Mouse (Mus musculus) left cerebral cortex, adult 8-10 months (tissue): ENCODE data around the gene Fam171a1. TPM values are rescaled to one million over a fixed set of nuclear protein-coding genes. Genes with fewer than 3 reads are reported as not detected.
"Not testable (repeated sequence)": the region's sequence is repeated elsewhere in the genome, so short reads cannot be mapped to it uniquely, and the experiment has no call there.

ENCODE experiments used
- DNase-seq, 2 experiments: peaks; one replicate each; pipeline ENCODE4 v3.0.0; 2022; ENCODE audit warnings: low spot score in 2 of 2
- total RNA-seq, 4 experiments: library from RNA; stranded (reverse); gene quantifications; 2 replicates each; pipeline ENCODE4 v1.2.4; 2022

Gene Fam171a1
- total RNA-seq, 4 experiments from 2014 or later = 68.3 to 79.5 (median 69.0) TPM

DNA sequence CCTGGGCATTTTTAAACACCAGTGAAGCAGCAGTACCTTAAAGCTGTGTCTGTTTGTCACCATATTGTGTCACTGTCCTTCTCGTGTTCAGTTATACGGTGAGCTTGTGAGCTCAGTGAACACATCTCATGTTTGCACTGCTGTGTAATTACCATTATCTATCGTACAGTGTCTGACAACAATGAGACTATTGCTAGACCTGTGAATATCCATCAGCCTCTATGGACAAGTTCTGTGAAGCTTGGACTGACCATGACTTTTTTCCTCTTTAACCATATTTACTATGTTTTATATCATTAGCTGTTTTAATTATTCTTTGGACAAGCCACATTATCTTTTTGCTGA is 55.4 kb downstream of the Fam171a1 start:
- DNase-seq = no peak

DNA sequence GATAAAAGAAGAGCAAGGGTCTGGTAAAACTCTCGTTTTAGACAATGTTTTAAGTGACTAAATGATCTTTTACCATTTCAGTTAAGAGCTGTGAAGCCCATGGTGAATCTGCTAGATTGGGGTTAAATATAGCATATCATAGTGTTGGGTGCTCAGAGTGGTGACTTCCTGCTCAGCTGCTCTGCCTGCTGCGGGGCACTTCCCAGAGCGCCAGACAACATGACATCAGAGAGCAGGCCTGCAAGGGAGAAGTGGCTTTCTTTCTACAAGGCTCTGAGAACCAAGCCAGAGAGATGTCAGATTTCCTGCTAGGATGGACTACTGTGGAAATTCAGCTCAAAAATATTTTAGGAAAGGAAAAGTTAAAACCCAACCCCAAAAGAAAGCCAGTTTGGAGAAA is 57.8 kb downstream of the Fam171a1 start:
- no peak for DNase-seq

DNA sequence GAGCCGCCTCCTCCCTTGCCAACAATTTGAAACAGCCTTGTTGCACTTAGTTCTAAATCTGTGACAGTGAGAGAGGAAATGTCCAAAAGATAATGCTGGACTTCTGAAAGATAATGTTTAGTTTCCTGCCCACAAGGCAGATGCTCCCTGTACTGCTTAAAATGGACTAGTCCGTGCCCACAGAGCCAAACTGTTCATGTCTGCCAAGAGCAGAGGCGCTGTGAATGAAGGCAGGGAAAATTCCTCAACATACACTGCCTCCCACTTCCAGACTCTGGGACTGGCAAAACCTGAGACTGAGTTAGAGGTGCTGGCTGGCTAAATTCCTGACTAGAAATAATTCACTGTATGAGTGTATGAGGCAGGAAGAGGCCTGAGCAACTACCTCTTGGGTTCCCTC is 58.6 kb downstream of the Fam171a1 start:
- DNase-seq = peak in 1 of 2 experiments; percentile 92

DNA sequence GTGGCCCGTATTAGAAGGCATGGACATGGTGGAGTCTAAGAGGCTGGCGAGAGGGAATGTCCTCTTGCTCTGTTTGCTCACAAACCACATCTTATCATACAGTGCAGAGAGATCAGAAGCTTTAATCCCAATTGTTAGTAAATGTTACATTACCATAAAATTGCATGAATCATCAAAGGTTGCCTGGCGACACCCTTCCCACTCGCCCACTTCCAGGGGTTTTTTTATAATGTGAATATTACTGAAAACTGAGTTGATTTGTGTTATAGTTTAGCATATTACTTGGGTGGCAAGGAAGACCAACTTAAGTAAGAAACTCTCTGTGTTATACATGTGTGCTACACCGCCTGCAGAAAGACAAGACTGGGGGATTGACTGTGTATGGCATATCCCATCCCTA is 60.9 kb downstream of the Fam171a1 start:
- DNase-seq = no peak

DNA sequence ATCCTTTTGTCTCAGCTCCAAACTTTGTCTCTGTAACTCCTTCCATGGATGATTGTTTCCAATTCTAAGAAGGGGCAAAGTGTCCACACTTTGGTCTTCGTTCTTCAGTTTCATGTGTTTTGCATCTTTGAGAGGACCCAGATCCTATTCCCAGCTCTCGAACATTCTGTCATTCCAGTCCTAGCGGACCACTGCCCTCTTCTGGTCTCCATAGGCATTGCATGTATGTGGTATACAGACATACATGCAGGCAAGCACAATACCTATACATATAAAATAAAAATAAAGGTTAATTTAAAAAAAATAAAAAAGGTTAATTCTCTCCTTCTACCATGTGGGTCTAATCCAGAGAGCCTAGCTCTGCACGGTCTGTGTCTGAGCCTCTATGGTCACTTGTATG is 62.0 kb downstream of the Fam171a1 start:
- not testable (repeated sequence) for DNase-seq

DNA sequence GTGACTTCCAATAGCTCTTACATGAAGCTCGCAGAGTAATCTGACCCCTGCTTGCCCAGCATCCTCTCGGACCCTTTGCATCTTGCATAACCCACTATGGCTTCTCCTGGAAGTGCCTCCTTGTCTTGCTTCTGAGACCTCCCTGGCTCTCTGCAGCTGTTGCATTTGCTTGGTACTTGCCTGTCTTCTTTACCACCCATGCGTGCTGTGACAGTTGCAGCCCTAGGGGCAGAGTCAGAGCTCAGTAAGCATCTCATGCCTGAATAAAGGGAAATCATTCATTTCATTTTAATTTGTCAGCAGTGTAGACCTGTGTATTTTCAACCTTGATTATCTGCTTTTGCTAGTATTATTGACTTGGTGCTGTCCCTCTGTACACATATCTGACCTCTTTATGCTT is 62.7 kb downstream of the Fam171a1 start:
- DNase-seq = no peak

DNA sequence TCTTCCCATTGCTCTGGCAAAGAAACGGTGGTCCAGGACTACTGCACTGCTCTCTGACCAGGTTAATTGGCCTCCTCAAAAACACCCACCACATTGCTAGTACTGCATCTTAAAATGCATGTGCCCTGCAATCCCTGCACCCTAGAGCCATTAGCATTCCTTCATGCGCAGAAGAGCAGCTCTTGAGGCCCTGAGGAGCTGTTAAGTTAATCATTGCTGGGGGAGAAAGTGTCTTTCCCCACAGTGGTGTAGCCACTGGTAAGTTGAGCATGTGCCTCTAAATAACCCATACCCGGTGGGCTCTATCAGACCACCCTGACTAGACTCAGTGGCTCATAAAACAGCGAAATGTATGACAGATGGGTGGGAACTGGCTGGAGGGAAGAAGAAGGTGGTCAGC is 66.5 kb downstream of the Fam171a1 start:
- no peak for DNase-seq

DNA sequence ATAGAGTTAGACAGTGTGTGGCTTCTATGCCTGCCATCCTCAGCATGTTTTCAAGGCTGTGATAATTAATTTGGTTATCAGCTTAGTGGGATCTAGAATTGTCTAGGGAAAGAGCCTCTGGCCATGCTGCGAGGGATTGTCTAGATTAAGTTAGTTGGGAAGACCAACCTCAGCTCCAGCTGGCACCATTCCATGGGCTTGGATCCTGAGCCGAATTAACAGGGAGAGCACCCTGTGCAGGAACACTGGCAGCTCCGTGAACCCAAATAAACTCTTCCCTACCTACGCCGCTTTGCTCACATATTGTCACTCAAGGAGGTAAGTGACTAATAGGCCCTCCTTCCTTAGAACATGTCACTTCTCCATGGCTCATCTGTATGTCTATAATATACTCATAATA is 69.6 kb downstream of the Fam171a1 start:
- DNase-seq = no peak

DNA sequence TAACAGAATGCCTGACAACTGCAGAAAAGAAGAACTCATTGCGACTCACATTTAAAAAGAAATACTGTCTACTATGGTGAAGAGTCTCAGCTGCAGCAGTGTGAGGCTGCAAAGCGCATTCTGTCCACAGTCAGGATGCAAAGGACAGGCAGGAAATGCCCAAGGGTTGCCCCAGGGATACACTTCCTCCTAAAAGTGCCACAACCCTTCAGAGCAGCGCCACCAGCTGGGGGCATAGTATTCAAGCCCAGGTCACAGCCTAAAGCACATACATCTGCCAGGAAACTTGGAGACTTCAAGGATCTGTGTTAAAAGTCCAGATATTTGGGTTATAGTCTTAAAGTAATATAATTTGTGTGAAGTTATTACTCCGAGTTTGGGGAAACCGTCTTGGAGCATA is 71.3 kb downstream of the Fam171a1 start:
- no peak for DNase-seq

DNA sequence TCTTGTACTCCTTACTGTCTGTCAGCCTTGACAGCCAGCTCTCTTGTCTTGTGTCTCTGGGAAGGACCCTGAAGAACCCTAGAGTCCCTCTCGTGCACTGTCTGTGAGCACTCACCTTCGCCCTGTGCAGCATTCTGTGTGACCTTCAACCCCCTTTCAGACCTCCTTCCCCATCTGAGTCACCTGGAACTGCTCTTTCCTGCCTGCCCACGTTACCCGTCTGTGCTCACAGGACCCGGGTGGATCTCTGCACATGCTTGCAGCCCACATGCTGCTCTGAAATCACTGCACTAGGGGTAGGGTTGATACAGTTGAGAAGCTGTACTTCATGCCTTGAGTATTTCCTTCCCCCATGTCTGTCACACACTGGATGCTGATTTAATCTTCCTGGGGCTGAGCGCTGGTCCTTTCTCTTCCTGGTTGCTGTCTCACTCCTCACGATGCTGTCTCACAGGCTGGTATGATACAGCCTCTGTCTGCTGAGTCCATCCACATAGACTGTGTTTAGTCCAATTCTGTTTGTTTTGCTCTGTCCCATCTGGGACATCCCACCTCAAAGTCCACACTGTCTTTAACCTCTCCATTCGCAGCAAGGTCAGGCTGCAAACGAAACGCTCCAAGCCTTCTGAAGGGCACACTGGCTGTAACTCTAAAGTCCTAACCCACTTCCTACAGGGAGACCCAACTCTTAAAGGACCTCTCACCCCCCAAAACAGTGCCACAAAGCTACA is 74.9 kb downstream of the Fam171a1 start:
- no peak for DNase-seq

DNA sequence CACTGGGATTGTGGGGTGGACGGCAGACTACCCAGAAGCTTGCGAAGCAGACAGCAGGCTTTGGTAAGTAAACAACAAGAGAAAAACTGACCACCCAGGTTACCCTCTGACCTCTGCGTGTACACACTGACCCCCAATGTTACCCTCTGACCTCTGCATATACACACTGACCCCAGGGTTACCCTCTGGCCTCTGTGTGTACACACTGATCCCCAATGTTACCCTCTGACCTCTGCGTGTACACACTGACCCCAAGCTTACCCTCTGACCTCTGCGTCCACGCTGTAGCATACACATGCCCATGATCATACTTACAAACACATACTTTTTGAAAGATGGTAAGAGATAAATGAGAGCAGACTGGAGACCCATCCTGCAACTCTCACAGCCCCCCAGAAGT is 77.1 kb downstream of the Fam171a1 start:
- no peak for DNase-seq

DNA sequence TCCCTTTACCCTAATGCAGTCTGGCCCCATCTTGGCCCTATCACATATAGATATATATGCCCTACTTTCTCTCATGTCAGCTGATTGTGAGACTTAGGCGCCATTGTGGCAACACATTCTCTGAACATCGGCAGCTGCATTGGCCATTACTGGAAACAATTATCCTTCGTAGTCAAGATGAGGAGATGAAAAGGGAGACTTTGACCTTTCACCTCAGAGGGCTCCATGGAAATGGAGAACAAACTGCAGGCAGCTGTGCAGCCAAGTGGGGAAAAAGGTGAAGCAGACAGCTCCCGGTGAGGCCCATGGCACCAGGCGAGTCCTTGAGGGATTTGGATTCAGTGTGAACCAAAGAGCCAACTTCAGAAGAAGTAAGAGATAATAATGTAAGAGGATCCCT is 81.5 kb downstream of the Fam171a1 start:
- no peak for DNase-seq

DNA sequence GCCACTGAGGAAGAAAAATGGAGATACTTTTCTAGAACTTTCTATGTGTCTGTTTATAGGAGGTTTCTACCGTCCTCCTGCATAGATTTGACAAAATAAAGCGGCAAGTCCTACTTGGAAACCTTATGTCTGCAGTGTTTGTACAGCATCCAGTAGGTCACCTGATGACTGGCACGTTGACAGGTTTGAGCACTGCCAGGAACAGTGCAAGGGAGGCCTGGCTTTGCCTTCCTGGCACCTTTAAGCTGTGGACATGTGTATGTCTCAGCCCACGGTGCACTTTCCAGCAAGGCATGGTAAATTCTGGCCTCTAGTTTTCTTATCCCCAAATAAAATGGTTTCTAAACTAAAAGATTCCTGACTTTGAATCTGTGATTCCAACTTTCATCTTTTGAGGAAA is 86.4 kb downstream of the Fam171a1 start:
- no peak for DNase-seq

DNA sequence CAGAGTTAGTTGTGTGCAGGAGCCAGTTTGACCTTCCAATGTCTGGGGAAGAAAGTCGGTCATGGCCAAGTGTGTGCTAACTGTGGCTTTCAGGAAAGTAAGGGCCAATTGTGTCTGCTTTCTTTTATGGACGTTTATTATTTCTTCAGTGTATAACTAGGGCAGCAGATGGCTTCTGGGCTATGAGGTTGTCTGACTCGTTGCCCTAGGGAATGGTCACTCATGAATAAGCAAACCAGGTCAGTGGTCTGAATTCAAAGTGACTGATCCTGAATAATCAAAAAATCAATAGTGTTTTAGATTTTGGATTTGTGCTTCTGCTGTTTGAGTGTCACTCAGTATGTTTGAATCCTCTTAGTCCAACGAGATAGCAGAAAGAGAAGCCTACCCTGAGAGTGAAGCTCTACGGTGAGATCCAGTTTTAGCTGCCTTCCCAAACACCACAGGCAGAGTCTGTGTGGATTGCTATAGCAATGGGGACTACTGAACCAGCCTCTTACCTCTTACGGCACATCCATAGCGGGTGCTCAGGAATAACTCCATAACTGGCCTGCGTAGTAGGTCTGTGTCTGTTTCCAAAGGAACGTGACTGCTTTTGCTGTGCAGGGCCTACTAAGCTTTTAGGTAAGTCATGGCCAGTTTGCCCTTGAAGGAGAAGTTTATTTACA is 93.1 kb downstream of the Fam171a1 start:
- no peak for DNase-seq

DNA sequence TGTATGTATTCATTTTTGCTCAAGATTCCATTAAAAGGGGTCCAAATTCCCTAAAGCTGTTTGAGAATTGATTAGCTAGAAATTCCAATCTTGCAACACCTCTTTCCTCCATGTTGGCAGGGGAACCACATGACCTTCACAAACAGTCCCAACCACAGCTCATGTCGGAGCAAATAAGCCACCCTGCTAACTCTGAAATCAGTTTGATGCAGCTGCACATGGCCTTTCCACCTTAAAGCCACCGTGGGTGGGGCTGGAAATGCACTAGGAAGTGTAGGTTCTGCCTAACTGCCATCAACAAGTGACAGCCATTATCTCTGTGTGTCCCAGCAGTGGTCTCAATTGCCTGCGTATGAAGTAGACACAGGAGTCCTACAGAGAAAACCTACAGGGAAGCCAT is 101.5 kb downstream of the Fam171a1 start:
- no peak for DNase-seq

DNA sequence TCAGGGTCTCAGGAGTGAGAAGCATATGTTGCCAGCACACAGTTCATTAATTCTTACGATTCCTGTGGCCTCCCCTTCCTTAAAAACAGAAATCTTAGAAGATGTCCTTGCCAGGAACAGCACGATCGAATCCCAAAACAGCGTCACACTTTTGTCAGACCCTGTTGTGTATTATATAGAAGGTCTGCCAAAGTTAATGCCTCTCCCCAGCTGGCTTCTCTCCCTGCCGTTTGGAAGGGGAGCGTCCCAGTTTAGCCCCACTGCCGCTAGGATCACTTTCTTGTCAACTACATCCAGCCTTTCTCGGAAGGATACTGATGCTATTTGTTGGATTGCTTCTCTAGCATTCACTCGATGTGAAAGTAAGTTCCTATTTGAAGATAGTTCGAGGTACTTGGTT is 102.6 kb downstream of the Fam171a1 start:
- DNase-seq = no peak

DNA sequence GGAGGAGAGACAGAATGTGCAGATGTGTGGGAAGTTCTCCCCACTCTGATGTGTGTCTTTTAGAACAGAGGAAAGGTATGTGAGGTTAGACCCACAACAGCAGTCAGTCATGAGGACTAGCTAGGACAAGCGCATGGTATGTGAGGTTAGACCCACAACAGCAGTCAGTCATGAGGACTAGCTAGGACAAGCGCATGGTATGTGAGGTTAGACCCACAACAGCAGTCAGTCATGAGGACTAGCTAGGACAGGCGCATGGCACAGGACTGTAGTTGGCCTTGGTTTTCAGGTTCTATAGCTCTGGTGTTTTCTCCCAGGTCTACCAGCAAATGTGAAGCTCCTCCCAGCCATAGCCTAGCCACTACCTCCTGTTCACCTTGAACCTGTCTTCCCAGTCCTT is 103.6 kb downstream of the Fam171a1 start:
- not testable (repeated sequence) for DNase-seq

DNA sequence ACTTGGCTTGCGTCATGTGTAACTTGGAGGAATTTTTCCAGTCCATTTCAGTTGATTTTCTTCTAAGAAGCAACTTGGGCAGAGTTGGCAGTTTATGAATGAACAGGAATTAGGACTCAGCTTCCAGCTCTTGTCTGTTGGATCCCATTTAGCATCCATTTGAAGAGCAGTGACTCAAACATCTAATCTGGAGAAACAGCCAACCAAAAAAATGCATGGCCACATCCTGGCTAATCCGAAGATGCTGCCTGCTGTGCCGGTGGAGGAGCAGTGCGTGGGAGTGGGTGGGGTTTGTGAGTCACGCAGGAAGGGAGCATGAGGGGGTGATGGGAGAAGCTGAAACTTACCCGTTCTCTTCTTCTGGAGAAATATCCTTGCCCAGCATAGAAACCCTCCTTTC is 104.2 kb downstream of the Fam171a1 start:
- peak; percentile 51 to 89 for DNase-seq

DNA sequence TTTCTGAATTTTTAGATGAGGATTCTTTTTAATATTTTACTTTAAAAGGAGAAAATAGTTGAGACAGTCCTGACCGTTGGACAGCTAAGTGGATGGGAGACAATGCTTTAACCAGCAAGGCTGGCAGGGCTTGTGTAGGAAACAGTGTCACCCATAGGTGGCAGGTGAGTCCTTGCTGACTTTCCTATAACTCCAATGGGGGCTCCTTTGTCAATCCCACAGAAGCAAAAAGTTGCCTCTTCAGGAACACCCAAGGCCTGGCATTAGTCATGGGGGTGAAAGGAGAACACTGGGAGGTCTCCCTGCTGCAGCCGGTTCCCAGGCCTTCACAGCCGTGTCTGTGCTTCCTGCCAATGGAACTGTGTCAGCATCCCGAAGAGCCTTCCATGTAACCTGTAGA is 114.5 kb downstream of the Fam171a1 start:
- no peak for DNase-seq

DNA sequence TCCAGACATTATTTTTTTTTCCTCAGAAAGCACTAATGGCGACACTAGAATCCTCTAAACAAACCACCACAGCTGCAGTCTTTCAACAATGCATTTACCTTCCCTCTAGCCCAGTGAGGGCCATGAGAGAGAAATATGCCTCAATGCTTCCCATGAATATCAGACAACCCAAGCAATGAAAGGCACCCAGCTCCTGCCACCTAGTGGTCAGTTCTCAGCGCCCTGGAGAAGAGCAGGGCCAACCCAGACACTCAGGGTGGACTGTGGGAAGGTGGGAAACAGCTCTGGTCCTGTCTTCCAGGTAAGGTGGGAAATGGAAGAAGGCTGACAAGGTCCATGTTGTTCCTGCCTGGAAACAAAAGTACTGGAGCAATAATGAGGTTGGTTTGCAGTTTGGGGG is 115.0 kb downstream of the Fam171a1 start:
- DNase-seq = peak; percentile 42 to 45

DNA sequence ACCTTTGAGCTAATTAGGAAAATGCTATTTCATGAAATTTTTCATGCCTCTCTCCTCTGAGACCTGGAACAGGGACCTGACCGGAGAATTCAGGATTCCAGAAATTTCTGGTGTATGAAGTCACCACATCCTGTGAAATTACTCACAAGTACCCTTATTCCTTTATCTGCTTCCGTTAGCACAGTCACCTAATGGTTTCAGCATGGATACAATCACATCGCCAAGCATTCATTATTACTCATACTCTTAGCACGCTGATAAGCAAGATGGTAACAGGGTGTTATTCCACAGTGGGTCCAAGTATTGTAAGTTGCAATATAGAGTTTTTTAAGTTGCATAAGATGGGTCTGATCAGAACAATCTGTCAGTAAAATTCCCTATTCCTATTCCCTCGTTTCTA is 125.2 kb downstream of the Fam171a1 start:
- DNase-seq = no peak

DNA sequence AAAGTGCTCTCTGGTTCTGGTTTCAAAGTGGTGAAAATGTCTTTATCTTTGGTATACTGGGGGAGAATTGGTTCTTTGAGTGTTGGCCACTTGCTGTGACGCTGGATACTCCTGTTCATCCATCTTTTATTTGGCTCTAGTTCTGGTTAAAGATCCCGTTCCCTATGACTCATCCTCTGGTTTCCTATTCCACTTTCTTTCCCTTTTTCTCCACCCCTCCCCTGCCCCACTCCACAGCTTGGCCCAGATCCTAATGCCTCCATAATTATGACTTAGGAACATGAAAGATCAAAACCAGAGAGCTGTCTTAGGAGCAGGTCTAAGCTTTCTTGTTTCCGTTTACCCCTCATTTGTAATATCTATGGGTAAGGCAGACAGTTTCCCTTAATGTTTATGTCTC is 130.2 kb downstream of the Fam171a1 start:
- no peak for DNase-seq

DNA sequence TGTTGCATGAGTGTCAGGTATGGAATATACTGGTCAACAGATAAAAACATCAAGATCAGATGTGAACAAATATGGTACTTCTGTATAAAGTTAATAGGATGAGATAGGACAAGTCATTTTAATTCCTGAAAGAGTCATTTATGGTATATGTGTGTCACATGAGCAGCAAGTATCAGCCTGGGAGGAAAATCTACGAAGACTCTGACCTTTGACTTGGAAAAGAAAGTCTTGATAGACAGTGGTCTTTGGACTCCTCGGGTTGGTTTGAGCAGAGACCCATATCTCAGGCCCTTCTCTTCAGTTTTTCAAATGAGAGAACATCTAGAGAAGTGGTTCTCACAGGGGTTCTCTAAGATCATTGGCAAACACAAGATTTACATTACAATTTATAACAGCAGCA is 137.3 kb downstream of the Fam171a1 start:
- DNase-seq = no peak
